Mouse (Mus musculus) erythroblast, embryonic 14.5 days (primary cell): ENCODE measurements around the gene A730015C16Rik. TPM values are rescaled to one million over a fixed set of nuclear protein-coding genes. Genes with fewer than 3 reads are reported as not detected.
A peak's percentile ranks its signal among the peaks of the same experiment; 100 is the strongest.

ENCODE experiments used
- H3K27me3 ChIP-seq: 2 replicates; pipeline ENCODE4 v1.6.1; 2012; ENCODE audit warnings: inconsistent platforms; ENCODE audit not compliant: control insufficient read depth
- H3K36me3 ChIP-seq: 2 replicates; pipeline ENCODE4 v1.6.1; 2012; ENCODE audit warnings: mild to moderate bottlenecking, inconsistent platforms; ENCODE audit not compliant: control insufficient read depth
- H3K4me1 ChIP-seq: 2 replicates; pipeline ENCODE4 v1.6.1; 2012; ENCODE audit warnings: inconsistent platforms; ENCODE audit not compliant: control insufficient read depth
- H3K4me3 ChIP-seq: replicated peaks from 2 replicates; pipeline ENCODE3; 2012; ENCODE audit warnings: moderate library complexity, mild to moderate bottlenecking, inconsistent platforms
- H3K9me3 ChIP-seq: 2 replicates; pipeline ENCODE4 v1.6.1; 2012; ENCODE audit warnings: low read length, inconsistent platforms, mixed read lengths; ENCODE audit not compliant: control insufficient read depth
- GATA1 ChIP-seq: IDR thresholded peaks from 2 replicates; pipeline ENCODE4 v1.6.1; 2012; ENCODE audit warnings: low read length, inconsistent platforms, mixed read lengths
- TAL1 ChIP-seq: IDR thresholded peaks from 3 replicates; pipeline ENCODE4 v1.6.1; 2012; ENCODE audit warnings: low read length, inconsistent platforms, mixed read lengths
- polyA plus RNA-seq: library from polyadenylated mRNA; stranded (reverse); fragments of >175 nt; gene quantifications from 2 replicates; pipeline ENCODE4 v1.2.3, GENCODE M21; 2012

Gene A730015C16Rik
- polyA plus RNA-seq, 1 experiment = not detected

- Histone ChIP-seq H3K4me3 (peak overlapping the region; percentile 98), H3K27me3 (no peaks in the 10 kb centered on the region), H3K4me1 (peaks cover 36% of the 10 kb centered on the region), H3K36me3 (peaks cover 17% of the 10 kb centered on the region), H3K9me3 (no peaks in the 10 kb centered on the region)
- TF ChIP-seq TAL1 = no peak
- no peak for TF ChIP-seq GATA1
Measured at GRCm38 (mm10) chr4:108833828-108834114, 14.6 kb downstream of the A730015C16Rik start.

- peaks cover 36% of the 10 kb centered on the region for H3K4me1 ChIP-seq
- no peaks in the 10 kb centered on the region for H3K9me3 ChIP-seq
- H3K4me3 ChIP-seq = peak within 1 kb of the TSS; percentile 98
- H3K27me3 ChIP-seq = no peaks in the 10 kb centered on the region
- peaks cover 23% of the 10 kb centered on the region for H3K36me3 ChIP-seq
- TF ChIP-seq TAL1 (no peak), GATA1 (no peak)
Measured at GRCm38 (mm10) chr4:108832916-108833827, 15.2 kb downstream of the A730015C16Rik start, which contains the start of gene Btf3l4. Gene Btf3l4 (minus strand): TSS chr4:108833614.

- no peaks in the 10 kb centered on the region for H3K27me3 ChIP-seq
Measured at GRCm38 (mm10) chr4:108830698-108831097, 17.7 kb downstream of the A730015C16Rik start.

GRCm38 (mm10) chr4:108826643-108827042, 21.8 kb downstream of the A730015C16Rik start:
- Histone ChIP-seq H3K36me3 (peaks cover 84% of the 10 kb centered on the region), H3K4me1 (peaks cover 4% of the 10 kb centered on the region), H3K4me3 (no peak overlapping the region), H3K27me3 (no peaks in the 10 kb centered on the region), H3K9me3 (no peaks in the 10 kb centered on the region)
- no peak for TF ChIP-seq TAL1
- TF ChIP-seq GATA1 = no peak

More at GRCm38 (mm10) chr4:108830698-108831097, 17.7 kb downstream of the A730015C16Rik start:
- H3K9me3 ChIP-seq = no peaks in the 10 kb centered on the region
- H3K36me3 ChIP-seq = peaks cover 46% of the 10 kb centered on the region
- no peak for TF ChIP-seq GATA1
- no peak for TF ChIP-seq TAL1
- H3K4me1 ChIP-seq = peaks cover 35% of the 10 kb centered on the region
- no peak overlapping the region for H3K4me3 ChIP-seq

GRCm38 (mm10) chr4:108826096-108826495, 22.3 kb downstream of the A730015C16Rik start:
- TF ChIP-seq TAL1 = no peak
- no peak for TF ChIP-seq GATA1
- Histone ChIP-seq H3K36me3 (peaks cover 89% of the 10 kb centered on the region), H3K9me3 (no peaks in the 10 kb centered on the region), H3K4me3 (no peak overlapping the region), H3K4me1 (no peaks in the 10 kb centered on the region; the same call in 1 of the 2 replicates), H3K27me3 (no peaks in the 10 kb centered on the region)

- no peaks in the 10 kb centered on the region for H3K27me3 ChIP-seq
- TF ChIP-seq GATA1 (no peak), TAL1 (no peak)
- peaks cover 90% of the 10 kb centered on the region for H3K36me3 ChIP-seq
- H3K4me1 ChIP-seq = no peaks in the 10 kb centered on the region
- H3K4me3 ChIP-seq = no peak overlapping the region
- H3K9me3 ChIP-seq = no peaks in the 10 kb centered on the region
Measured at GRCm38 (mm10) chr4:108825677-108826076, 22.7 kb downstream of the A730015C16Rik start.

- Histone ChIP-seq H3K9me3 (no peaks in the 10 kb centered on the region), H3K4me1 (no peaks in the 10 kb centered on the region), H3K4me3 (no peak overlapping the region), H3K36me3 (peaks cover 6% of the 10 kb centered on the region), H3K27me3 (no peaks in the 10 kb centered on the region)
- TF ChIP-seq GATA1 (no peak), TAL1 (no peak)
Measured at GRCm38 (mm10) chr4:108811550-108811949, 36.9 kb downstream of the A730015C16Rik start.

GRCm38 (mm10) chr4:108811142-108811541, 37.3 kb downstream of the A730015C16Rik start:
- H3K27me3 ChIP-seq = no peaks in the 10 kb centered on the region
- H3K4me1 ChIP-seq = no peaks in the 10 kb centered on the region
- no peaks in the 10 kb centered on the region for H3K9me3 ChIP-seq
- no peak for TF ChIP-seq TAL1
- TF ChIP-seq GATA1 = no peak
- H3K36me3 ChIP-seq = peaks cover 6% of the 10 kb centered on the region
- H3K4me3 ChIP-seq = no peak overlapping the region

- peaks cover 2% of the 10 kb centered on the region; the same call in 1 of the 2 replicates for H3K27me3 ChIP-seq
- TF ChIP-seq TAL1 (no peak), GATA1 (no peak)
- H3K4me3 ChIP-seq = no peak overlapping the region
- H3K4me1 ChIP-seq = no peaks in the 10 kb centered on the region
- H3K36me3 ChIP-seq = no peaks in the 10 kb centered on the region
- H3K9me3 ChIP-seq = no peaks in the 10 kb centered on the region
Measured at GRCm38 (mm10) chr4:108803535-108803934, 44.9 kb downstream of the A730015C16Rik start.
